In the genomic region with DNA sequence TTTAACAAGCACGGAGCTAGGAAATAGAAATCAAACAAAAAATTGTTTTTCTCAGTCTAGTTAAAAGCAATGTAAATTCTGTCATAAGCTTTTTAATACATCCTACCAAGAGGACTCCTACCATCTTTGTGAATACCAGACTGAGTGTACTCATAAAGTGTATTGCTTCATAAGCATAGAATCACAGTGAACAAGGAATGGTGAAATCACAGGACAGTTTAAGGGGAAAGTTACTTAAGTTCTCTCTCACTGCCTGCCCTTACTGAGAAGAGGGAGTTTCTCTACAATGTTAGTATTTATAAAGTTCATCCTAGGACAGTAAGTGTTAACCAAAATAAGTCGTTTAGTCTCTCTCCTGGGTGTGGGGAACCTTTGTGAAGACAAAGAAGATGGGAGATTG, we compare ENCODE assay signal across 23 mouse cellular contexts.
DNase-seq lines count a peak whose midpoint lies in the region; ATAC-seq and TF ChIP-seq lines count a peak whose summit lies in the region.
"Had no signal": no experiment of that assay in that cellular context is flagged by ENCODE, and none has a peak within 500 bp of the region (broad histone marks: within the 10 kb centered on the region; RNA-seq: fewer than 3 reads in every experiment).

No protein-coding gene starts in this region.

- TF ChIP-seq CTCF in lung, postnatal 0 days (IDR thresholded peaks at IDR 0.05) = no peak

- no peaks in the 10 kb centered on the region for H3K4me1 ChIP-seq in lung, postnatal 0 days (ENCODE audit: insufficient read depth, low read depth, low read length)
- no peaks in the 10 kb centered on the region for H3K4me1 ChIP-seq in forebrain, embryonic 15.5 days

- peak; percentile 66 for ATAC-seq in lung, postnatal 0 days
- ATAC-seq in forebrain, embryonic 15.5 days (replicated peaks) = no peak
- ATAC-seq: activated CD4-positive, CD25-positive, alpha-beta regulatory T cell, adult 4 months; CD4-positive, CD25-positive, alpha-beta regulatory T cell, adult 4 months; Patski had no signal

- H3K4me2 ChIP-seq in lung, postnatal 0 days (replicated peaks; ENCODE audit: low read depth, low read length) = no peak overlapping the region
- no peak overlapping the region for H3K4me2 ChIP-seq in forebrain, embryonic 15.5 days (replicated peaks)

- 70% methylated on average over 2 of the region's 2 CpGs for WGBS in lung, postnatal 0 days
- 87% methylated on average over 2 of the region's 2 CpGs for WGBS in forebrain, embryonic 15.5 days

- peak; percentile 74 for DNase-seq in lung, postnatal 0 days (ENCODE audit: low spot score)
- no peak for DNase-seq in lung, postnatal 14 days
- DNase-seq in NIH3T3 (ENCODE audit: low read depth) = peak; percentile 18
- DNase-seq in adipocyte (ENCODE audit: low spot score) = peak; percentile 53
- no peak for DNase-seq in left cerebral cortex, postnatal 25 days (ENCODE audit: low spot score in 2 of 2)
- DNase-seq: adrenal gland, adult 2 months; adrenal gland, adult 8-10 months; adrenal gland, postnatal 10 days; adrenal gland, postnatal 14 days; adrenal gland, postnatal 25 days; adrenal gland, postnatal 36 days; B cell, adult 2 months; cerebellum, adult 11 months; cerebellum, adult 11-12 months; cerebellum, adult 18-20 months; cerebellum, adult 2 months; cerebellum, adult 8-10 months had no signal

- H3K36me3 ChIP-seq in lung, postnatal 0 days (ENCODE audit: insufficient read depth, low read length) = no peaks in the 10 kb centered on the region
- no peaks in the 10 kb centered on the region for H3K36me3 ChIP-seq in forebrain, embryonic 15.5 days
- H3K36me3 ChIP-seq: G1E had no signal

- no peaks in the 10 kb centered on the region for H3K27me3 ChIP-seq in lung, postnatal 0 days (replicated peaks; ENCODE audit: insufficient read depth, low read length)
- no peaks in the 10 kb centered on the region for H3K27me3 ChIP-seq in forebrain, embryonic 15.5 days
- H3K27me3 ChIP-seq: CH12.LX, Patski had no signal

- intact Hi-C loops in left cerebral cortex, postnatal 25 days (cut with DNase I) = no loop called here

- H3K4me3 ChIP-seq in lung, postnatal 0 days (ENCODE audit: low read depth, low read length) = no peak overlapping the region
- no peak overlapping the region for H3K4me3 ChIP-seq in forebrain, embryonic 15.5 days

- H3K9ac ChIP-seq in lung, postnatal 0 days (replicated peaks; ENCODE audit: low read depth) = no peak overlapping the region
- H3K9ac ChIP-seq in forebrain, embryonic 15.5 days (replicated peaks) = no peak overlapping the region

- no peak overlapping the region for H3K27ac ChIP-seq in lung, postnatal 0 days (ENCODE audit: low read length)
- H3K27ac ChIP-seq in forebrain, embryonic 15.5 days (replicated peaks) = no peak overlapping the region

- H3K9me3 ChIP-seq in lung, postnatal 0 days (ENCODE audit: low read length) = no peaks in the 10 kb centered on the region
- no peaks in the 10 kb centered on the region for H3K9me3 ChIP-seq in forebrain, embryonic 15.5 days
- H3K9me3 ChIP-seq: G1E had no signal

- no peak for TF ChIP-seq EP300 in lung, postnatal 0 days (IDR thresholded peaks at IDR 0.05)

Comparison
In these comparisons a context has a peak if more than half of its experiments do, and no peak if none do; other contexts are left out.
1. DNase-seq: peak in lung, postnatal 0 days (single experiment), NIH3T3 (single experiment) and adipocyte (single experiment); none in lung, postnatal 14 days (single experiment) and left cerebral cortex, postnatal 25 days (0 of 2).